Mouse (Mus musculus) WW6 (cell line): ENCODE measurements around the gene Gm45062.
"Not testable (repeated sequence)": the region's sequence is repeated elsewhere in the genome, so short reads cannot be mapped to it uniquely, and the experiment has no call there.

Experiments used
- DNase-seq: peaks from one replicate; pipeline ENCODE4 v3.0.0-alpha.2; 2013; ENCODE audit warnings: low read depth, low spot score

Gene Gm45062

GRCm38 (mm10) chr6:8316201-8316600, 57.0 kb downstream of the Gm45062 start:
- DNase-seq = no peak

- DNase-seq = no peak
Measured at GRCm38 (mm10) chr6:8319591-8319990, 60.3 kb downstream of the Gm45062 start.

- not testable (repeated sequence) for DNase-seq
Measured at GRCm38 (mm10) chr6:8331496-8331895, 72.2 kb downstream of the Gm45062 start.

GRCm38 (mm10) chr6:8333380-8333779, 74.1 kb downstream of the Gm45062 start:
- no peak for DNase-seq

- no peak for DNase-seq
Measured at GRCm38 (mm10) chr6:8336487-8337390, 77.5 kb downstream of the Gm45062 start.

GRCm38 (mm10) chr6:8339453-8339852, 80.2 kb downstream of the Gm45062 start:
- no peak for DNase-seq

- DNase-seq = no peak
Measured at GRCm38 (mm10) chr6:8343271-8343670, 84.0 kb downstream of the Gm45062 start.

- DNase-seq = peak; percentile 34
Measured at GRCm38 (mm10) chr6:8345219-8345856, 86.1 kb downstream of the Gm45062 start.

- no peak for DNase-seq
Measured at GRCm38 (mm10) chr6:8347154-8347553, 87.9 kb downstream of the Gm45062 start.

GRCm38 (mm10) chr6:8348344-8348743, 89.1 kb downstream of the Gm45062 start:
- DNase-seq = no peak

- DNase-seq = no peak
Measured at GRCm38 (mm10) chr6:8349060-8349670, 89.9 kb downstream of the Gm45062 start.

- no peak for DNase-seq
Measured at GRCm38 (mm10) chr6:8351507-8351906, 92.3 kb downstream of the Gm45062 start.

- no peak for DNase-seq
Measured at GRCm38 (mm10) chr6:8352533-8353168, 93.4 kb downstream of the Gm45062 start.

- no peak for DNase-seq
Measured at GRCm38 (mm10) chr6:8353461-8353860, 94.2 kb downstream of the Gm45062 start.

- no peak for DNase-seq
Measured at GRCm38 (mm10) chr6:8354846-8355245, 95.6 kb downstream of the Gm45062 start.

- DNase-seq = no peak
Measured at GRCm38 (mm10) chr6:8358232-8358631, 99.0 kb downstream of the Gm45062 start.

- DNase-seq = no peak
Measured at GRCm38 (mm10) chr6:8358782-8359181, 99.5 kb downstream of the Gm45062 start.

- no peak for DNase-seq
Measured at GRCm38 (mm10) chr6:8360805-8361204, 101.6 kb downstream of the Gm45062 start.

- no peak for DNase-seq
Measured at GRCm38 (mm10) chr6:8364033-8364756, 104.9 kb downstream of the Gm45062 start.

- no peak for DNase-seq
Measured at GRCm38 (mm10) chr6:8364757-8365150, 105.5 kb downstream of the Gm45062 start.

- DNase-seq = no peak
Measured at GRCm38 (mm10) chr6:8367675-8368074, 108.4 kb downstream of the Gm45062 start.
